Mouse (Mus musculus) myocyte (in vitro differentiated cells): Measurements from ENCODE around the gene Sox5.

ENCODE experiments used
- TCF3 ChIP-seq: IDR thresholded peaks from one replicate; pipeline ENCODE4 v1.6.1; 2011; ENCODE audit warnings: low read depth, control low read depth; ENCODE audit not compliant: insufficient read length
- USF1 ChIP-seq: IDR thresholded peaks from one replicate; pipeline ENCODE4 v1.6.1; 2011; ENCODE audit warnings: low read depth, mild to moderate bottlenecking, control low read depth, moderate library complexity

GRCm38 (mm10) chr6:144100852-144101251 lies 680.9 kb downstream of the Sox5 start:
- TF ChIP-seq TCF3 (no peak), USF1 (no peak)
